Mouse (Mus musculus) megakaryocyte, embryonic 14.5 days (primary cell): ENCODE results near the gene Arhgef3.

Experiments used
- FLI1 ChIP-seq: IDR thresholded peaks from 2 replicates; pipeline ENCODE4 v1.6.1; 2012; ENCODE audit warnings: low read length, inconsistent platforms, mixed read lengths
- GATA1 ChIP-seq: IDR thresholded peaks from 3 replicates; pipeline ENCODE4 v1.6.1; 2012; ENCODE audit warnings: mixed read lengths, low read length, inconsistent platforms, borderline replicate concordance

GRCm38 (mm10) chr14:27349828-27350729, 235.4 kb downstream of the Arhgef3 start:
- TF ChIP-seq GATA1 (no peak), FLI1 (no peak)
